Mouse (Mus musculus) ES-Bruce4 (cell line): ENCODE measurements at regions not wholly inside any gene's neighbourhood (a gene's known extent, or its start where the extent isn't known, plus 50 kb on each side); places are given as distances from the start of the nearest gene placed in this dataset.

Experiments
- H3K27ac ChIP-seq: 2 replicates; pipeline ENCODE4 v1.5.1; 2012; ENCODE audit warnings: low read length, inconsistent platforms; ENCODE audit not compliant: insufficient read depth
- H3K27me3 ChIP-seq: 2 replicates; pipeline ENCODE4 v1.6.1; 2012; ENCODE audit warnings: mild to moderate bottlenecking, low read length, inconsistent platforms; ENCODE audit not compliant: control insufficient read depth, poor library complexity, insufficient read depth, severe bottlenecking
- H3K36me3 ChIP-seq: 2 replicates; pipeline ENCODE4 v1.6.1; 2012; ENCODE audit warnings: inconsistent platforms, mild to moderate bottlenecking, low read length, moderate library complexity; ENCODE audit not compliant: control insufficient read depth, poor library complexity, insufficient read depth, severe bottlenecking
- H3K4me1 ChIP-seq: one replicate; pipeline ENCODE4 v1.8.1; 2011; ENCODE audit warnings: low read length; ENCODE audit not compliant: control insufficient read depth, insufficient read depth
- H3K4me3 ChIP-seq: 2 replicates; pipeline ENCODE4 v1.5.1; 2011; ENCODE audit warnings: low read depth, mild to moderate bottlenecking, low read length
- H3K9ac ChIP-seq: 2 replicates; pipeline ENCODE4 v1.6.1; 2012; ENCODE audit warnings: low read depth, mild to moderate bottlenecking, inconsistent platforms; ENCODE audit not compliant: poor library complexity, severe bottlenecking
- H3K9me3 ChIP-seq: replicated peaks from 2 replicates; pipeline ENCODE4 v1.6.1; 2012; ENCODE audit warnings: mild to moderate bottlenecking, low read length, inconsistent platforms; ENCODE audit not compliant: control insufficient read depth, poor library complexity, insufficient read depth, severe bottlenecking
- CTCF ChIP-seq: IDR thresholded peaks from one replicate; pipeline ENCODE4 v1.8.1; 2011; ENCODE audit warnings: low read depth, low read length
- EP300 ChIP-seq: IDR thresholded peaks from 2 replicates; pipeline ENCODE4 v1.6.1; 2011; ENCODE audit warnings: low read depth, low read length; ENCODE audit not compliant: insufficient read depth
- POLR2A ChIP-seq: IDR thresholded peaks from one replicate; pipeline ENCODE4 v1.8.1; 2011; ENCODE audit warnings: low read length; ENCODE audit not compliant: insufficient read depth

DNA sequence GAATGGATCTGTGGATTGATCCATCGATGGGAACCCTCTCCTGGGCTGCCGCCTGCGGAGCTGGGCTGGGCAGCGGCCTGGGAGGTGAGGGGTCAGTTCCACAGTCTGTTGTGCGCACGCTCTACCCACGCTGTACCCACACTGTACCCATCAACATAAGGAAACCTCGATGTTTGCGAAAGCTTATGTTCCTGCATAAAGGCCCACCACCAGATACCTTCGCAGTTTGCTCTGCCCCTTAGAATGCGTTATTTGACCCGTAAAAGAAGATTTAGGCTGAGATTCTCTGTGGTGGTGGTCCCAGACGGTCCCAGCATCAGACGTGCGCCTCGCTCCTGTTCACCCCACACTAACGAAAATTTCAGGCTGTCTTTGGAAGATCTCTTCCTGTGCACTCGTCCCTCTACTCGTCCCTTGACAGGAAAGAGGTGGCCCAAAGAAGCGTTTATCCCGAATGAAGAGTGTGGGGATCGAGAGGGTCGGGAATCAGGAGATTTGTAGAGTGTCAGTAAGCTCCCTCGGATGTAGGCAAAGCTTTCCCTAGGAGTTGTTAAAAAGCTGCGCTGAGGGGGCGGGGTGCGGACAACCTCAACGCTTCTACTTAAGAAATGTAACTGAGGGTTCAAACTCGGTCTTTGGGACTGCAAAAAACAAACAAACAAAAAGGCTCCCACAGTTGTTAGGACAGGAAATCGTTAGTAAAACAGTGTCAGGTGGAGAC lies 123.9 kb downstream of the Tmem161b start:
- Histone ChIP-seq H3K9me3 (no peaks in the 10 kb centered on the region), H3K36me3 (no peaks in the 10 kb centered on the region), H3K27me3 (peaks cover 9% of the 10 kb centered on the region; the same call in 1 of the 2 replicates), H3K4me3 (peak overlapping the region; percentile 10; the same call in 1 of the 2 replicates), H3K9ac (no peak overlapping the region), H3K4me1 (no peaks in the 10 kb centered on the region), H3K27ac (no peak overlapping the region)
- TF ChIP-seq POLR2A, result no peak
- no peak for TF ChIP-seq CTCF

DNA sequence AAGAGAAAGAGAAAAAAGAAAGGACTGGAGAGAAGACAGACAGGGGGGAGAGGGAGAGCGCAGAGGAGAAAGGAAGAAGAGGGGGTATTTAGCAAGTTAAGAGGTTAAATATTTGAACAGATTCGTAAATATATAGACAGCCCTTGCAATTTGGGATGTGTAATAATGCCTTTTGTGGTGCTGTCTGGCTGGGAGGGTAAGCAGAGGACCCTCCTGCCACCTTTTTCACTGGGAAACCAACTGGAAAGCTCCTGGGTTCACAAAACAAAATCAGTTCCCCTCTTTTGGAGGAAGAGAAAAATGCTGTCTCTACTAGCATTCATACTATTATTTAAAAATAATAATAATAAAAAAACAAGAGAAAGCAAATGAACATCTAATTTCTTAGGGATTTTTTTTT lies 124.5 kb downstream of the Tmem161b start:
- H3K9ac ChIP-seq, result no peak overlapping the region
- H3K27ac ChIP-seq, result no peak overlapping the region
- H3K27me3 ChIP-seq, result peaks cover 9% of the 10 kb centered on the region; the same call in 1 of the 2 replicates
- no peaks in the 10 kb centered on the region for H3K4me1 ChIP-seq
- H3K9me3 ChIP-seq, result no peaks in the 10 kb centered on the region
- no peak overlapping the region for H3K4me3 ChIP-seq
- H3K36me3 ChIP-seq, result no peaks in the 10 kb centered on the region
- TF ChIP-seq CTCF, result no peak
- no peak for TF ChIP-seq POLR2A
- no peak for TF ChIP-seq EP300

DNA sequence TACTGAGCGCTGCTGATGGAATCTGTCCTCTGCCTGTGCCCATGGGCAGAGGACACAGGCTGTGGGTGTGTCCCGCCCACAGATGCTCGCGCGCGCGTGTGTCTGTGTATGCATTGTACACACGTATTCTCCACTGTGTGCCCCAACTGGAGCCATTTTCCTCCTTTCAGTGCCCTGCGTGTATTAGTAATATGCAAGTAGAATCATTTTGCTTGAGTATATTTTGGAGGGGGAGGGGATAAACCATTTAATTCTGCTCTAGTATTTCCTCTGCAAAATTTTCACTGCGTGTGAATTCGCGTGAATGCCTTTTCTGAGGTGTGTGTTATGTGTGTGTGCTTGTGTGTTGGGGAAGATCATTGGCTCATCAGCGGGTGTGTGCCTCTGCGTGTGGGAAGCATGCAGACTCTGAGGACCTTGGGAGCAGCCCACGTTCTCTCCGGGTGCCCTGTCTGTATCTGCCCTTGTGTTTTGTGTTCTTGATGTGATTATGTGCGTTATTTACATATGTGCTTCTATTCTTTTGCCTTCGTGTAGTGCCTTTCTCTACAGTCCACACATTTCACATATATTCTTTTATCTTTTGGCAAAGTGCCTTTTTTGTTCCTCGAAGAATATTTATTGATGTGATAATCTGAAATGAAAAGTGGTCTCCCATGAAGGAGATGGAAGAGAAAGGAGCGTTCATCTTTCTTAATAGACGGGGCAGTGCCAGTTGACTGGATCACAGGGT lies 125.3 kb downstream of the Tmem161b start:
- Histone ChIP-seq H3K27me3 (peaks cover 8% of the 10 kb centered on the region; the same call in 1 of the 2 replicates), H3K4me1 (no peaks in the 10 kb centered on the region), H3K27ac (no peak overlapping the region), H3K4me3 (peak overlapping the region; percentile 26; the same call in 1 of the 2 replicates), H3K9ac (no peak overlapping the region), H3K9me3 (no peaks in the 10 kb centered on the region), H3K36me3 (no peaks in the 10 kb centered on the region)
- TF ChIP-seq POLR2A (no peak), CTCF (no peak), EP300 (no peak)

DNA sequence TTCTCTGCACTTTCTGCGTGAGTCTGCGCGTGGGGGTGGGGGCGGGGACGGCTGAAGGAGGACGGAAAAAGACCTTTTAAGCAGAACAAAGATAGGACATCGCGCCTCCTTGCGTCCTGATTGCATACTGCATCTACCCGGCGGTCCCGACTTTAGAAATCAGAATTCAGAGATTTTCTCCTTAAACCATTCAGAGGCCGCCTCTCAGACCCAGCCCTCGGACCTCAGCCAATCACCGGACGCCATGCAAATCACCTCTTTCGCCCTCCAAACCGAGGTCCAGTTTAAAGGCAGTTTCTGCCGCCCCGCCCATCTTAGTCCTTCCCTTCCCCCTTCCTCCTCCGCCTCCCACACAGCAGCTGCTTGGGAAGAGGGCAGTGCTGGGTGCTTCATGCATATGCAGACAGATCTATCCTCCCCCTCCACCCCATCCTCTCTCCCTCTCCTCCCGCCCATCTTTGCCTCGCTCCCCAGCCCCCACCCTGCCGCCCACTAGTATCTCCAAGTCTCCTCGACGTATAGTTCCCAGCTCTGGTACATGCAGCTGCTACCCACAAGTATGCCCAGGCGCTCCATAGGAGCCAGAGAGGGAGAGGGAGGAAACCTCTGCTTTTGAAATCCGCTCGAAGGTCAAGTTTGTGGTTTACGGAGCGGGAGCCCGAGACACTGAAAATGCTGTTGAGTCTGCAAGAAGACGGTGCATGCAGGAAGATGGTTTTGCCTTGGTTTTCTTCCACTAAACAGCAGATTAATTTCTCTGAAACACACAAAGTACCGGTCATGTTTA lies 126.0 kb downstream of the Tmem161b start:
- Histone ChIP-seq H3K36me3 (no peaks in the 10 kb centered on the region), H3K27ac (0 out of 2 replicates have a peak overlapping the region, but pooled peaks have one; percentile 55), H3K4me1 (no peaks in the 10 kb centered on the region), H3K27me3 (peaks cover 8% of the 10 kb centered on the region; the same call in 1 of the 2 replicates), H3K9me3 (no peaks in the 10 kb centered on the region), H3K4me3 (peak overlapping the region; percentile 81), H3K9ac (peak overlapping the region; percentile 51)
- no peak for TF ChIP-seq POLR2A
- TF ChIP-seq CTCF, result peak; percentile 49
- 0 out of 2 replicates have a peak, but pooled peaks have one; percentile 69 for TF ChIP-seq EP300

DNA sequence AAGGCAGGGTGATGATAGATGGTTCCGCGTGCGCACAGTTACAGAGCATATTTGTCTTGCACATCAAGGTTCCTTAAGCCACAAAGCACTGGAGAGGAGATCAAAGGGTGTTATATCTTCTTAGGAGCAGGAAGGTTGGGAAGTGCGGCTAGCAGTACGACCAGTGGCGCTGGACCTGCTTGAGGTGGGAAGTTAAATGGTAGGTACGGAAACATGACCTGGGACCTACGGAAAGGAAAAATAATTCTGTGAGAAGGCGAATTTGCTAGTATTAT lies 126.5 kb downstream of the Tmem161b start:
- peak overlapping the region; percentile 51 for H3K9ac ChIP-seq
- H3K27me3 ChIP-seq, result peaks cover 8% of the 10 kb centered on the region; the same call in 1 of the 2 replicates
- peak overlapping the region; percentile 81 for H3K4me3 ChIP-seq
- no peak for TF ChIP-seq POLR2A
- TF ChIP-seq CTCF, result no peak
- TF ChIP-seq EP300, result no peak
- peak overlapping the region; percentile 55; the same call in 1 of the 2 replicates for H3K27ac ChIP-seq
- H3K4me1 ChIP-seq, result no peaks in the 10 kb centered on the region
- H3K9me3 ChIP-seq, result no peaks in the 10 kb centered on the region
- H3K36me3 ChIP-seq, result no peaks in the 10 kb centered on the region
